Mouse (Mus musculus) thymus, postnatal 10 days (tissue): ENCODE measurements at regions not wholly inside any gene's neighbourhood (a gene's known extent, or its start where the extent isn't known, plus 50 kb on each side); places are given as distances from the start of the nearest gene placed in this dataset.

ENCODE experiments used
- DNase-seq, 2 experiments: peaks; one replicate each; pipeline ENCODE4 v3.0.0; 2021; ENCODE audit warnings: low spot score in 2 of 2

DNA sequence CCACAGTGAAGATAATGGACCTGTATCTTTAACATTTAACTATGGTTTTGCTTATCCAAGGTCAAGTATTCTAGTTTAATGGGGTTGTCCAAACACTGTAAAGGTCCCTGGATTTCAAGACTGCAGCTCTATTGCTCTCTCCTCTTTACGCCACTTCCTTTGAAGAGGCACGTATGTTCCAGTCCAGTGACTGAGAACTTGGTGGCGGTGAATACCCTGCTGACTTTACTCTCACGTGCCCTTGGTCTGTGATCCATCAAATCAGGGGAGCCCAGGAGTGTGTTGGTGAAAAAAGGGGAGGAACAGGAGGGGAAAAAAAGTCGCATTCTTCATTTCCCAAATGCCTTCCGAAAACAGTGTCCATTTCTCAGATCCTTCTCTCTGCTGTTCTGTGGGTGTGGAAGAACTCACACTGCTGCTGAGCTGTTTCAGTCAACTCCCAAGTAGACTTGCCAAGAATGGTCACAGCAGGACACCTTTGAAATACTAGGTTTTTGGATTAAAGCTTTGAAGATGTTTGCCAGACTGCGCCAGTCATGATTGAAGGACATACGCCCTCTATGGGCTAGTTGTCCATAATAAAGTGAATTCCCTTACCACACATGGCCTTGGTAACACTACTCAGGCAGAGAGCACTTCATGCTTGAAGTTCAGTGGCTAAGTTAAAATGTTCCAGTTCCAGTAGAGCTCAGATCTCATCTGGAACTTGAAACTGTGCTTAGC, 136.1 kb upstream of the Cdkn2b start:
- DNase-seq: no peak

DNA sequence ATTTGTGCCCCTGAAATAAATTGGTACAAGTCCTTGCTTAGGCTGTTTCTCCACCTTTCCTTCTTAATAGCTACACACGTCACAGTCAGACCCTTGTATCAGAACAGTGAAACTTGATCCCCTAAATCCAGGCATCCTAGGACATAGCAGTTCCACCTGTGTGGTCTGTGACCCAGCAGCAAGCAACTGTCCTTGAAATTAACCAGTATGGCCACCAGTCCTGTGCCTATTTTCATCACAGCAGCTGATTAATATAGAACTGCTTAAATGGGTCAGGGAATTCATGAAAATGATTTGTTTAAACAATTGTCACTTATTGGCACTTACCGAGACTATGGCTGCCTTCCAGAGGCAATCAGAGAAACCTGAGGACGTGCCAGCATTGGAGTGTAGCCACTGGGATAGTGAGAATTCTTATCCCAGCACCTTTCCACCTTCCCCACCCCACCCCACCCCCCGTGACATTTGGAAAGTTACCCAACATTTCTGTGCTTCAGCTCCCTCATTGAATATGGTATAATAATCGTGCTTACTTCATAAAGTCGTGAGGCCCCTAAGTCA, 135.4 kb upstream of the Cdkn2b start:
- no peak for DNase-seq

DNA sequence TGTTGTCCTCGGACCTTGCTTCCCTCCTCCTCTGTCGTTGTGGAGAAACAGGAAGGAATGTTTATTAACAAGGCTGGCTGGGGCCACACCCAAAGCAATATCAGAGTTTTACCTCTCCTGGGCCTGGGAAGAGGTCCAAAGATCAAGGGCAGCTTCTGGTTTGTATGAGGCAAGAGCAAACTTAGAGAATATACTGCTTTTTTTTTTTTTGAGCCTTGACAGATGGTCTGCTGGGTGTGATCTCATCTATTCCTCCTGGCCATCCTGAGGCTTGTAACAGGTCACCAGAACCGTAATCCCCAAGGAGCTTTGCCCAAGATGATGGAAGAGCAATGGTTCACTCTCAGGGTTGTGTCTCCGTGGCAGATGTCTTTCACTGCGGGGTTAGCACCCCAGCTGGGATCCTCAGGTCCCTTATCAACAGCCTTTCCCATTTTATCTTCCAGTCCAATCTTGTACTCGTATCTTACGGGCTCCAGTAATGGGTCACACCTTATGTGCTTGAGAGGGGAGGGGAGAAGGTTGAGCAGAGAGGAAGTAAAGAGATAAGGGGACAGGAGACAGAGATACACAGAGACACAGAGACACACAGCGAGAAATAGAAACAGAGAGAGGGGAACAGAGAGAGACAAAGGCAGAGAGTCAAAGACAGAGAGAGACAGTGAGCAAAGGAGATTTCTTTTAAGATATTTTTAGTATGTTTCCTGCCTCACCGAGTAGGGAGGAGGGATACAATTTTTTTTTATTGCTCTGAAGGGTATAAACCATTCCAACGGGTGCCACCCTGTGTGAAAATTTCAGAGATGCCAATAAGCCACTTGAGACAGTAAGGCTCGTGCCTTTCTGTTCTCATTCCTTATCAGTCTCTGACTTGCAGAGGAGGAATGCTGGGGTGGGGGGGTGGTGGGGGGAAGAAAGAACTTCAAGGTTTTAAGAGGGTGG, 134.6 kb upstream of the Cdkn2b start:
- no peak for DNase-seq

DNA sequence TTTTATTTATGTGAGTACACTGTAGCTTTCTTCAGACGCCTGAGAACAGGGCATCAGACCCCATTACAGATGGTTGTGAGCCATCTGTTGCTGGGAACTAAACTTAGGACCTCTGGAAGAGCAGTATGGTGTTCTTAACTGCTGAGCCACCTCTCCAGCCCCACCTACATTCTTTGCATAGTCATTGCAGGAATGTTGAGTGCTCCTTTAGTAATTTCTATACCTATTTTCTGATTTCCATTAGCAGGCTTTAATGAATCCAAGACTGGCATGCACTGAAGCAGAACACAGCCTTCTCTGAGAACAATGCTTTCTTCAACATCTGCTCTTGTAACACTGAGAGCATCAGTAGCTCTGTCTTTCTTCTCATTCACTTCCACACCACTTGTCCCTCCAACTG, 131.7 kb upstream of the Cdkn2b start:
- no peak for DNase-seq

- no peak for DNase-seq
Measured at GRCm38 (mm10) chr4:89440821-89441220, 130.0 kb upstream of the Cdkn2b start.

- no peak for DNase-seq
Measured at GRCm38 (mm10) chr4:89440326-89440725, 129.5 kb upstream of the Cdkn2b start.

- no peak for DNase-seq
Measured at GRCm38 (mm10) chr4:89438665-89439064, 127.8 kb upstream of the Cdkn2b start.

DNA sequence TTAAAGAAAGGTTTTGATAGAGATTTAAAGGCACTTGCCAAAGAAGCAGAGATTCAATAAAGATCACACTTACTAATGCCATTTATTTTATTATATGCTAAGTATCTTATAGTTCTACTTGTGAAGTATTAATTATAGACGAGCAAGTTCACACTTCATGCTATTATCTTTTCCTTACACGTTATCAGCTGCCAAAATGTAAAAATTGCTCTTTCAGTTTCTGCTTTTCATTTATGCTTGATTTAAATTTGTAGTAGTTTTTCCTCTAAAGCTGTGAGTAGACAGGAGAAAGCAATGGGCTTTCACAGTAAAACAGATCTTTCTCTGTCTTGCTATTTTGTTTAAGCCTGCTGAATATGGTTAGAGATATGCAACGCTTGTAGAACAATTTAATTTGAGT, 125.9 kb upstream of the Cdkn2b start:
- no peak for DNase-seq

DNA sequence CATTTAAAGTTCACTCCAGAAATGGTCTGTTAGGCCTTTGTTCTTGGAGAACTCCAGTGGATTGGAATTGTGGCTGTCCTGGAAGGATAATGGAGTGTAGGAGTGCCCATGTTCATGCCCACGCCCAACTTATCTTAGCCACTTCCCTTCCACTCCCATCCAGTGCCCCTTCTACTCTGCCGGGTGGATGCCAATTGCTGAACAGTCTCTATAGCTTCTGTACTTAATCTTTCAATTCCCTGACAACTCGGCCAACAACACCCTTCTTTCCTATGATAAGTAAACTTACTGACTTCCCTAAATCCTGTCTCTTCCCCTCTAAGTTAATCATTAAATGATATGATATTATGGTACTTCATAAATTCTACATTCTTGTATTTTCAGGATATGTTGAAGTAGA, 123.3 kb upstream of the Cdkn2b start:
- no peak for DNase-seq

DNA sequence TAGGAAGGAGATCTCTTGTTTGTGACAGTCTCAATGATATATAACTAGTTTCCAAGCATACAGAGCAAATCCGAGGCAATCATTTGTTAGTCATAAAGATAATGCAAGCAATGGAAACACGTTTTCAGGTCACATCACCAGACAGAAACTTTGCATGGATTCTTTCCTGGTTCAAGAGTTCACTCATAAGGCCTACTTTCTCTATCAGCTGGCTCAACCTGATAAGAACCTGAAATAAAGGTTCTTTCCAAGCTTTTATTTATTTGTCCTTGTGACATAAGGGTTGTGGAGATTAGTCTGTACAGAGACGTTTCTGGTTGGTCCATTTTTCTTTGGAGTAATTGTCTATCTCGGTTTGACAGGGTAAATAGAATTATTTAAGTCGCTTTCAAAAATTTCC, 122.7 kb upstream of the Cdkn2b start:
- no peak for DNase-seq

GRCm38 (mm10) chr4:89431520-89431919, 120.7 kb upstream of the Cdkn2b start:
- DNase-seq: no peak

DNA sequence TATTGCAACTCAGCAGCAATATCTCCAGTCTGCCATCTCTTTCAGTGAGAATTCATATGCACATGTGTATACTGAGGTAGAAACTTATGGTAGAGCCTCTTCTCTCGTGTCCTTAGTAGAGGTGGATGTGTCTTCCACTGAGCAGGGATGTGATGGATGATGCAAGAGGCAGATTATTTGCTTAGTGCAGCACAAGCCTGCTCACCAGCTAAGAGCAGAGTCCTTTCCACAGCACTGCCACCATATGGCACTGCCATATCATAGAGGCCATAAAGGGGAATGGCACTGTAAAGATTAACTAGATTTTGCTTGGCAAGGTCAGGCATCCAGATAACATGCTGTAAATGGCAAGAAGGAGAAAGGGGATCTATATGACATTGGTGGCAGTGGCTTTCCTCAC, 117.6 kb upstream of the Cdkn2b start:
- no peak for DNase-seq

DNA sequence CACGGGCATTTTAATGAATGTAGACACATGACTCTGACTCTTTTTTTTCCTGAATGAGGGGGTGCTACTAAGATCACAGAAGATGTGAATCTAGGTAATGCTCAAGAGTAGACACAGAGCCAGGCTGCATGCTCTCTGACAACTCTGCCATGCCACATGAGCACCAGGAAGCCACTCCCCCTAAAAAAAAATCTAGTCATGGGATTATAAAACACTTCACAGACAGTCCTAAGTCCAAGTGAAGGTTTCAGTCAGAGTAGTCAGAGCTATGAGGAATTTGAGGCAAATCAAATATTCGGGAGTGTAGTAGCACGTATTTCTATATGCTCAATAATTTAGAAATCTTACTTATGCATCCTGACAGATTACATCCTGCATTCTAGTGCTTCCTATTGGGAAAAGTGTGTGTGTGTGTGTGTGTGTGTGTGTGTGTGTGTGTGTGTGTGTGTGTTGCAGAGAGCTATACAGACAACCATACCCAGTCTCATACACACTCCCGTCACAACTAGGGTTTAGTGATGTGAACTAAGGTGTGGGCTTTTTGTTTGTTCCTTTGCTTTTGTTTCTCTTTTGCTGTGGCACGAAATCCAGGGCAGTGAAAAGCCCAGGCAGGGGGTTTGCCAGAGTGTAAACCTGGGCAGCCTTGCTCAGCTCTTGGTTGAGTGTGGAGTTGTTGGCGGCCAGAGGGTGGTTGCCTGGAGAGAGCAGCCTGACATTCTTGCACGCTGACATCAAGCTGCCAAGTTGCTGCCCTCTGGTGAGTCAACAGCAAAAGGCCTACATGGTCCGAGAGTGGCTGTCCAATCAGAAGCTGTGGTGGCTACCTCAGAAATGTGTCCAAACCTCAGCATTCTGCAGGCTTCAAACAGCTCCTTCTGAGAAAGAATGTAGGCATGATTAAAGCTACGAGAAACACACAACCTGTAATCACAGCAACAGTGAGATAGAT, 116.8 kb upstream of the Cdkn2b start:
- DNase-seq: no peak

GRCm38 (mm10) chr4:89425916-89426315, 115.1 kb upstream of the Cdkn2b start:
- DNase-seq: no peak

- no peak for DNase-seq
Measured at GRCm38 (mm10) chr4:89421694-89422354, 111.0 kb upstream of the Cdkn2b start.

DNA sequence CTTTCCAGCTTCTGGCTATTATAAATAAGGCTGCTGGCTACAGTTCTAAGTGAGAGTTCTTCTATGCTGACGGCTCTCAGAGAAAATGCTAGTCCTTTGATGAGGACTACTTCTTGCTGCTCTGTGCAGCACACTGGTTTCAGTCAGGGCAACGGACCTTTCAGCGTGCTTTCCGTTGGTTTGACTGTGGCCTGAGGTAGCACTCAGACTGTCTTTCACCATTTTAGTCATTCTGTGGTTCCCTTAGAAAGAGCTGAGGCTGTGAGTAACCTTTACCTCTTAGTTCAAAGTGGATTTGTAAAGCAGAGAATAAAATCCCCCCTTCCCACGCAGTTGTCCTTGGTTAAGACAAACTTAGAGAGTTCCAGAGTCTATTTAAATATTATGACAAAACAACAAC, 110.0 kb upstream of the Cdkn2b start:
- no peak for DNase-seq

- no peak for DNase-seq
Measured at GRCm38 (mm10) chr4:89419507-89419906, 108.7 kb upstream of the Cdkn2b start.

- no peak for DNase-seq
Measured at GRCm38 (mm10) chr4:89405624-89406167, 94.9 kb upstream of the Cdkn2b start.

DNA sequence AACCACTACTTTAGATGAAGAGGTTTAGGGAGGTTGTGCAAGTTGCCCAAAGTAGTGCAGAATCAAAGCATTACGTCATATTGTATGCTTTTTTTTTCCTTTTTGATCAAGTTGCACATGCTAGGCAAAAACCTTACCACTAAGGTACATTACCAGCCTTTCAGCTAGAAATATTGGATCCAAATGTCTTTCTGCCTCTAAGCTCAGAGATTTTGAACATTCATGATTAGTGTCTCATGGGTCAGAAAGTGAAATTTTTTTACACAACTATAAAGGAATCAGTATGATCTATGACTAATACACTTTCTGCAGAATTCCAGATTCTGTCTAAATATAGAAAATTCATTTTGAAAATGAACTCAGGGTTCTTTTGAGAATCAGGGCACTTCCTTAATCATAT, 92.3 kb upstream of the Cdkn2b start:
- DNase-seq: no peak

GRCm38 (mm10) chr4:89402324-89402723, 91.5 kb upstream of the Cdkn2b start:
- no peak for DNase-seq

GRCm38 (mm10) chr4:89401696-89402095, 90.9 kb upstream of the Cdkn2b start:
- no peak for DNase-seq
